Mouse (Mus musculus) liver, embryonic 16.5 days (tissue): ENCODE results near the gene Tcirg1. TPM values are rescaled to one million over a fixed set of nuclear protein-coding genes. Genes with fewer than 3 reads are reported as not detected.

ENCODE experiments used
- ATAC-seq: fragments of 200-750 bp; cut with Nextera tagmentation; 2 replicates; pipeline ENCODE4 v1.8.0; 2017; ENCODE audit warnings: low read depth, mild to moderate bottlenecking, moderate number of reproducible peaks, moderate library complexity
- H3K27ac ChIP-seq: fragments of 300-500 bp; sonication (generic); 2 replicates; pipeline ENCODE4 v1.5.1; 2014; ENCODE audit warnings: mild to moderate bottlenecking, low read length
- H3K27me3 ChIP-seq: fragments of 300-500 bp; sonication (generic); 2 replicates; pipeline ENCODE4 v1.6.1; 2014; ENCODE audit warnings: low read depth, low read length, mixed read lengths; ENCODE audit not compliant: control insufficient read depth, insufficient read depth
- H3K36me3 ChIP-seq: fragments of 300-500 bp; sonication (generic); 2 replicates; pipeline ENCODE4 v1.6.1; 2014; ENCODE audit warnings: mild to moderate bottlenecking; ENCODE audit not compliant: control insufficient read depth, insufficient read depth
- H3K4me1 ChIP-seq: fragments of 300-500 bp; sonication (generic); 2 replicates; pipeline ENCODE4 v1.6.1; 2014; ENCODE audit warnings: low read depth, low read length, mixed read lengths; ENCODE audit not compliant: control insufficient read depth
- H3K4me2 ChIP-seq: fragments of 300-500 bp; sonication (generic); 2 replicates; pipeline ENCODE4 v1.6.1; 2014; ENCODE audit warnings: low read depth, low read length, mixed read lengths
- H3K4me3 ChIP-seq: fragments of 300-500 bp; sonication (generic); 2 replicates; pipeline ENCODE4 v1.5.1; 2014; ENCODE audit warnings: low read depth, mild to moderate bottlenecking, low read length
- H3K9ac ChIP-seq: fragments of 300-500 bp; sonication (generic); 2 replicates; pipeline ENCODE4 v1.6.1; 2014; ENCODE audit warnings: low read depth, low read length
- H3K9me3 ChIP-seq: fragments of 300-500 bp; sonication (generic); replicated peaks from 2 replicates; pipeline ENCODE4 v1.6.1; 2016; ENCODE audit warnings: low read length; ENCODE audit not compliant: control insufficient read depth
- WGBS: fragments of 180-500 bp; shearing (Covaris S2); extraction: QIAGEN DNeasy Blood & Tissue Kit; methylation state at CpG from one replicate; pipeline ENCODE4 v1.1.7; 2014; ENCODE audit not compliant: insufficient replicate concordance; 5-methylcytosine and 5-hydroxymethylcytosine counted together
- polyA plus RNA-seq: library from polyadenylated mRNA; unstranded; fragments of >200 nt; fragmentation: Nextera tagmentation; extraction: Ambion mirVana; gene quantifications from 2 replicates; pipeline ENCODE4 v1.2.1, GENCODE M21; 2015

Gene Tcirg1
- polyA plus RNA-seq, 1 experiment from 2014 or later, result 33.8 TPM

- H3K36me3 ChIP-seq, result no peaks in the 10 kb centered on the region
- H3K27ac ChIP-seq, result peak within 1 kb of the TSS; percentile 54
- no peak within 1 kb of the TSS; the same call in 1 of the 2 replicates for H3K9ac ChIP-seq
- 19% methylated on average over 12 of the region's 12 CpGs for WGBS
- peak within 1 kb of the TSS; percentile 26; the same call in 1 of the 2 replicates for H3K4me3 ChIP-seq
- peaks cover 14% of the 10 kb centered on the region for H3K4me1 ChIP-seq
- no peaks in the 10 kb centered on the region for H3K27me3 ChIP-seq
- no peaks in the 10 kb centered on the region for H3K9me3 ChIP-seq
- peak within 1 kb of the TSS; percentile 28; the same call in 1 of the 2 replicates for H3K4me2 ChIP-seq
- ATAC-seq, result peak; percentile 77
Observed at GRCm38 (mm10) chr19:3929211-3929941, 22.4 kb upstream of the Tcirg1 start, which contains the start of gene Aldh3b1. Aldh3b1 (minus strand) TSS chr19:3929808.

GRCm38 (mm10) chr19:3928779-3929178 lies 21.8 kb upstream of the Tcirg1 start:
- Histone ChIP-seq H3K27ac (peak overlapping the region; percentile 54), H3K4me1 (peaks cover 14% of the 10 kb centered on the region), H3K4me2 (0 out of 2 replicates have a peak overlapping the region, but pooled peaks have one; percentile 14), H3K9me3 (no peaks in the 10 kb centered on the region), H3K36me3 (no peaks in the 10 kb centered on the region), H3K4me3 (peak overlapping the region; percentile 26; the same call in 1 of the 2 replicates), H3K9ac (no peak overlapping the region), H3K27me3 (no peaks in the 10 kb centered on the region)
- no peak for ATAC-seq
- WGBS, result 62% methylated on average over 4 of the region's 4 CpGs

GRCm38 (mm10) chr19:3927989-3928388 lies 21.1 kb upstream of the Tcirg1 start:
- Histone ChIP-seq H3K27ac (peak overlapping the region; percentile 14; the same call in 1 of the 2 replicates), H3K27me3 (no peaks in the 10 kb centered on the region), H3K9me3 (no peaks in the 10 kb centered on the region), H3K4me2 (no peak overlapping the region), H3K4me3 (no peak overlapping the region), H3K9ac (no peak overlapping the region), H3K4me1 (peaks cover 18% of the 10 kb centered on the region), H3K36me3 (no peaks in the 10 kb centered on the region)
- 48% methylated on average over 4 of the region's 4 CpGs for WGBS
- ATAC-seq, result no peak

- Histone ChIP-seq H3K27ac (no peak overlapping the region), H3K36me3 (no peaks in the 10 kb centered on the region), H3K4me2 (no peak overlapping the region), H3K27me3 (no peaks in the 10 kb centered on the region), H3K4me1 (peaks cover 21% of the 10 kb centered on the region), H3K9me3 (no peaks in the 10 kb centered on the region), H3K4me3 (no peak overlapping the region), H3K9ac (no peak overlapping the region)
- 73% methylated on average over 6 of the region's 6 CpGs for WGBS
- no peak for ATAC-seq
Observed at GRCm38 (mm10) chr19:3926685-3927084, 19.8 kb upstream of the Tcirg1 start.

- 28% methylated on average over 3 of the region's 3 CpGs for WGBS
- no peak overlapping the region for H3K4me3 ChIP-seq
- H3K4me1 ChIP-seq, result peaks cover 21% of the 10 kb centered on the region
- no peak overlapping the region for H3K4me2 ChIP-seq
- no peak for ATAC-seq
- H3K36me3 ChIP-seq, result no peaks in the 10 kb centered on the region
- H3K9me3 ChIP-seq, result no peaks in the 10 kb centered on the region
- H3K27ac ChIP-seq, result no peak overlapping the region
- H3K27me3 ChIP-seq, result no peaks in the 10 kb centered on the region
- H3K9ac ChIP-seq, result no peak overlapping the region
Observed at GRCm38 (mm10) chr19:3926279-3926678, 19.3 kb upstream of the Tcirg1 start.

GRCm38 (mm10) chr19:3925859-3926258 lies 18.9 kb upstream of the Tcirg1 start:
- Histone ChIP-seq H3K36me3 (no peaks in the 10 kb centered on the region), H3K4me1 (peaks cover 21% of the 10 kb centered on the region)
- WGBS, result 70% methylated on average over 6 of the region's 6 CpGs

GRCm38 (mm10) chr19:3924868-3925267 lies 17.9 kb upstream of the Tcirg1 start:
- Histone ChIP-seq H3K4me2 (no peak overlapping the region), H3K27me3 (no peaks in the 10 kb centered on the region), H3K4me1 (peaks cover 14% of the 10 kb centered on the region), H3K9ac (no peak overlapping the region), H3K9me3 (no peaks in the 10 kb centered on the region), H3K36me3 (no peaks in the 10 kb centered on the region), H3K27ac (no peak overlapping the region), H3K4me3 (no peak overlapping the region)
- 64% methylated on average over 7 of the region's 7 CpGs for WGBS
- ATAC-seq, result no peak

More at GRCm38 (mm10) chr19:3925859-3926258, 18.9 kb upstream of the Tcirg1 start:
- no peak for ATAC-seq
- Histone ChIP-seq H3K4me2 (no peak overlapping the region), H3K27me3 (no peaks in the 10 kb centered on the region), H3K4me3 (no peak overlapping the region), H3K27ac (no peak overlapping the region), H3K9me3 (no peaks in the 10 kb centered on the region), H3K9ac (no peak overlapping the region)

GRCm38 (mm10) chr19:3924190-3924589 lies 17.3 kb upstream of the Tcirg1 start:
- H3K36me3 ChIP-seq, result no peaks in the 10 kb centered on the region
- peak overlapping the region; percentile 29; the same call in 1 of the 2 replicates for H3K27ac ChIP-seq
- H3K4me3 ChIP-seq, result no peak overlapping the region
- WGBS, result 64% methylated on average over 8 of the region's 8 CpGs
- ATAC-seq, result no peak
- H3K27me3 ChIP-seq, result no peaks in the 10 kb centered on the region
- peaks cover 12% of the 10 kb centered on the region for H3K4me1 ChIP-seq
- H3K4me2 ChIP-seq, result no peak overlapping the region
- no peaks in the 10 kb centered on the region for H3K9me3 ChIP-seq
- H3K9ac ChIP-seq, result no peak overlapping the region

GRCm38 (mm10) chr19:3923586-3923985 lies 16.7 kb upstream of the Tcirg1 start:
- peak overlapping the region; percentile 29; the same call in 1 of the 2 replicates for H3K27ac ChIP-seq
- 0 out of 2 replicates have a peak, but pooled peaks have one; percentile 8 for ATAC-seq
- no peaks in the 10 kb centered on the region for H3K9me3 ChIP-seq
- H3K4me1 ChIP-seq, result peaks cover 12% of the 10 kb centered on the region
- H3K36me3 ChIP-seq, result no peaks in the 10 kb centered on the region
- no peak overlapping the region for H3K4me3 ChIP-seq
- H3K27me3 ChIP-seq, result no peaks in the 10 kb centered on the region
- H3K9ac ChIP-seq, result no peak overlapping the region
- H3K4me2 ChIP-seq, result no peak overlapping the region
- WGBS, result 47% methylated on average over 13 of the region's 13 CpGs
